Mouse (Mus musculus): ENCODE results near the gene Mia.

Gene Mia

DNA sequence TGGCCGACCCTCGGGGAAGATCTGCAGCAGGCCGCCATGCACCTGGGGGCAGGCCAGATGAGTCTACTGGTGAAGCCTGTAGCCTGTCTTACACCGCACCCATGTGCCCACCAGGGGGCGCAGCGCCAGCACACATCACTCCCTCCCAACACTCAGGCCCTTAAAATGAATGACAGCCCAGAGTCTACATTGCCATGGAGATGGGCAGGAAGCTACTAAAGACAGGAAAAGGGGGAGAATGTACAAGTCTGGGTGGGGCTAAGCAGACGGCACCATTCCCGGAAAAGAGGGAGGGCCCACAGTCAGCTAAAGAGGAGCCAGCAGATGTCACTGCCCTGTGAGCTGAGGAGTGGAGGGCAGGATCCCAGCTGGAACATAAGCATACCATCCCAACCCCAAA is 21.1 kb downstream of the Mia start:
- peak; percentile 89 for DNase-seq (ENCODE audit: low spot score)

DNA sequence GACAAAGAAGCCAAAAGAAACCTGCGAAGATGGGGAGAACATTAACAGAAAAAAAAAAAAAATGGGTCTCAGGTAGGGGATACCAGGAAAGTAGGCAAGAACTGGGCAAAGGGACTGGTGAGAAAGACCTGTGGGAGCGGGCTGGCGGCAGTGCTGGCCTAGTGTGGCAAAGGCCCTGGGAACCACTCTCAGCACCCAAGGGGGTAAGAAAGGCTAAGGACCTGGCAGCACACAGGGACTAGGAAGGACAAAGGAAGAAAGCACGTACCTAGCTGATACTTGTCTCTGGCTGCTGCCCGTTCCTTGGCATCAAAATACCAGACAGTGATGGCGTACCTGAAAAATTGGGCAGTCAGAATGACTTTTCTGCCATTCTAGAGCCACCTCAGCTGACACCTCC is 21.7 kb downstream of the Mia start:
- DNase-seq (ENCODE audit: low spot score), result no peak

- no peak for DNase-seq (ENCODE audit: low spot score)
These were observed 22.8 kb downstream of the Mia start for GRCm38 (mm10) chr7:27158171-27158570.

DNA sequence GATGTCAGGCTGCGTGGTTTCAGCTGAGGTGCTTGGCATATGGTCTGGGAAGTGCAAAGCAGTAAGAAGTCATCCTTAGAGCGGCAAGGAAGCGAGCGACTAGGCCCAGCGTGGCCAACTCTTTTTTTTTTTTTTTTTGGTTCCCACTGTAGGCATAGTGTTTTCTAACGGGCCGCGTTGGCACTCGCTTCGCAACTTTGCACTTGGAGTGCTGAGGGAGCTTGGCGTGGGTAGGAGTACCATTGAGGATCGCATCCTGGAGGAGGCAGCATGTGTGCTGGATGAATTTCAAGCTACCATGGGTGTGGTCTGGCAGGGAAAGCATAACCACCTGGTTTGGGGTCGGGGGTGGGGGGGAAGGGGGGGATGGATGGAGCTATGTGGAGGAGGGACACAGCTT is 25.0 kb downstream of the Mia start:
- no peak for DNase-seq (ENCODE audit: low spot score)

DNA sequence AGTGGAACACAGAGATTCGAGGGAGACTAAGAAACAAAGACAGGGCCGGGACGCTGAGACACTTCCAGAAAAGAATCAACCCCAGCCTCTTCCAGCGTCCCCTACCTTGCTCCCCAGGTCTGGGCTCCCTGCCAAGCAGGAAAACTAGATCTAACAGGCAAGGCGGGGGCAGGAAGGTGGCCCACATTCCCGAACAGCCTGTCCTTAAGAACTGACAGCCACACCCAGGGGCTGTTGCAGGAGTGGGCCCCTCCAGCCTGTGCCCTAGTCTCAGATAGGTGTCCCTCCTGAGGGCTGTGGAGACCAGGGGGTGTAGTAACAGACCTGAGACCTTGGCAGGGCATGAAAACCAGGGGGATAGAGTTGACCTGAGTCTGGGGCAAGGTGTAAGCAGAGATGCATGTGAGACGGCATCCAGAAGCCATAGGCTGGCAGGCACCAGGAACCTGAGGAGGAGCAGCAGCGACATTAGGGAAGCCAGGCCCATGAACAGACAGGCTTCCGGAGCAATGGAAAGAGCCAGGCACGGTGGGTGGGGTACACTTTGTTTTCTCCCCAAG is 27.7 kb downstream of the Mia start, which contains the start of gene Cyp2t4:
Gene Cyp2t4, plus strand, starts transcription at position 510 of the 560 bp plus-strand sequence.
- no peak for DNase-seq (ENCODE audit: low spot score)

GRCm38 (mm10) chr7:27136410-27136996 is 44.5 kb downstream of the Mia start:
- no peak for DNase-seq (ENCODE audit: low spot score)

- DNase-seq (ENCODE audit: low spot score), result no peak
These were observed 47.2 kb downstream of the Mia start for GRCm38 (mm10) chr7:27133757-27134156.

GRCm38 (mm10) chr7:27133156-27133555 is 47.8 kb downstream of the Mia start:
- peak; percentile 27 for DNase-seq (ENCODE audit: low spot score)

GRCm38 (mm10) chr7:27132588-27132987 is 48.4 kb downstream of the Mia start:
- DNase-seq (ENCODE audit: low spot score), result peak; percentile 54

GRCm38 (mm10) chr7:27131387-27131786 is 49.6 kb downstream of the Mia start:
- no peak for DNase-seq (ENCODE audit: low spot score)

- DNase-seq (ENCODE audit: low spot score), result no peak
These were observed 50.2 kb downstream of the Mia start for GRCm38 (mm10) chr7:27130521-27131370.

GRCm38 (mm10) chr7:27129811-27130210 is 51.1 kb downstream of the Mia start:
- no peak for DNase-seq (ENCODE audit: low spot score)
